Mouse (Mus musculus): Measurements from ENCODE around the gene Olfr1432. TPM values are rescaled to one million over a fixed set of nuclear protein-coding genes. Genes with fewer than 3 reads are reported as not detected.
"Not testable (repeated sequence)": the region's sequence is repeated elsewhere in the genome, so short reads cannot be mapped to it uniquely, and the experiment has no call there.

The Olfr1432 gene
- polyA plus RNA-seq (2015; fragmentation: Nextera tagmentation; extraction: Ambion mirVana): not detected in 2 replicates

DNA sequence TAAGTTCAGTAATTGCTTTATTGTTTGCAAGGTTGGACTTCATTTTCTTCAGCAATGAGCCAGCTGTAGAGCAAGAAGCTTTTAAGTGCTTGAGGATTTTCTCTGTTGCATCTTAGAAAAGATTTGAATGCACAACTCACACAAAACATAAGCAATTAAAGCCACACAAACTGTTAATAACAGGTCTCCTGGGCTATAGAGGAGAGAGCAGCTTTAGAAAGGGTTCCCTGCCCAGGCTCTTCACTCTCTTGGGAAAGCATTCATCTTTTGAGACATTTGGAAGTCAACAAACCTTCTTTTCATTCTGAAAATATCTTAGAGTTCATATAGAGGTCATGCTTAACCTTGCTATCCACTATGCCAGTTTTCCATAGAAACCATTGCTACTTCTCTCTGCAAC lies at the start of gene Olfr1432:
TSS of gene Olfr1432 (minus strand) at position 101 of the 400 bp plus-strand sequence.
- H3K4me2 ChIP-seq; H3K9ac ChIP-seq; H3K4me3 ChIP-seq; H3K9me3 ChIP-seq; H3K36me3 ChIP-seq; H3K4me1 ChIP-seq; ATAC-seq (ENCODE audit: extremely low read depth, insufficient number of reproducible peaks, low FRiP score, low TSS enrichment); H3K27ac ChIP-seq (replicated peaks); H3K27me3 ChIP-seq (replicated peaks): not testable (repeated sequence)

GRCm38 (mm10) chr19:12279554-12279953 lies 47.2 kb upstream of the Olfr1432 start, which contains the start of gene Olfr1434:
Olfr1434 (plus strand) TSS chr19:12279854.
- Histone ChIP-seq H3K27ac (replicated peaks) (no peak within 1 kb of the TSS), H3K9ac (no peak within 1 kb of the TSS), H3K4me1 (no peaks in the 10 kb centered on the region), H3K4me3 (no peak within 1 kb of the TSS), H3K9me3 (no peaks in the 10 kb centered on the region), H3K4me2 (no peak within 1 kb of the TSS), H3K27me3 (replicated peaks) (no peaks in the 10 kb centered on the region), H3K36me3 (no peaks in the 10 kb centered on the region)
- ATAC-seq (ENCODE audit: extremely low read depth, insufficient number of reproducible peaks, low FRiP score, low TSS enrichment): no peak
- 65% methylated on average over 2 of the region's 2 CpGs for WGBS

DNA sequence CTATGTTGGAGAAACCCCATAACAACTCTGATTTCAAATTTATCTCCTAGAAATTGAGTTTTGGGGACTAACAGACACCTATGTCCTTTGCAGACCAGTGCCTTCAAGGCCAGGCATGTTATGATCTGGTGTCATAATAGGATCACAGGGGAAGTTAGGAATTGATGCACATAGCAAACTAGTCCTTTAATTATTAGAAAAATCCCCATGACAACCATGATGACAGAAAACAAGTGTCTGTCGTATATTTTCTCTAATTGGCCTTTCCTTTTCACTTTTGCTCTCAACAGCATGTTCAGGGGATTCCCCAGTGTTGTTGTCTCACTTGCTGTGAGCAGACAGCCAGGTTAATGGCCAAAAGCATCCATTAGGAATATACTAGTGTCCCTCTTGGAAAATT lies 28.3 kb upstream of the Olfr1432 start, which contains the start of gene Olfr235:
TSS of gene Olfr235 (plus strand) at position 301 of the 400 bp plus-strand sequence.
- ATAC-seq (ENCODE audit: extremely low read depth, insufficient number of reproducible peaks, low FRiP score, low TSS enrichment): no peak
- Histone ChIP-seq H3K4me2 (no peak within 1 kb of the TSS), H3K4me3 (no peak within 1 kb of the TSS), H3K27ac (replicated peaks) (no peak within 1 kb of the TSS), H3K4me1 (no peaks in the 10 kb centered on the region), H3K9me3 (no peaks in the 10 kb centered on the region), H3K36me3 (no peaks in the 10 kb centered on the region), H3K27me3 (replicated peaks) (no peaks in the 10 kb centered on the region), H3K9ac (no peak within 1 kb of the TSS)
- WGBS: 51% methylated on average over 1 of the region's 1 CpGs

DNA sequence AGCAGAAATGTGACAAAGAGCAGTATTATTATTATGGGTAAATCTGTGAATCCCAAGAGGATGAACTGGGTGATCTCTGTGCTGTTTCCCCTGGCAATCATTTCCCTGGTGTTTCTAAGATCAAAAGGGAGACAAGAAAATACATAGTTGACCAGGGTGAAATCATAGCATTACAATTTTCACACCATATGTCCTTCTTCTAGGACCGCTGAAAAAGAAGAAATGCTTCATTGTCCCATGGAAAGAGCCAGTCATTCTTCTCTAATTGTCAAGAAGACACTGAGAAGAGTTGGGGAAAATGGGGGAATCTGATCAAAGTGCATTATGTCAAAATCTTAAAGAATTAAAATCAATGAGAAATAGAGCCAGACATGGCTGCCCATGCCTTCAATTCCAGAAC lies 9.2 kb upstream of the Olfr1432 start, which contains the start of gene Olfr262:
TSS of gene Olfr262 (minus strand) at position 101 of the 400 bp plus-strand sequence.
- H3K9me3 ChIP-seq: no peaks in the 10 kb centered on the region
- H3K4me1 ChIP-seq: no peaks in the 10 kb centered on the region
- no peak within 1 kb of the TSS for H3K4me2 ChIP-seq
- ATAC-seq (ENCODE audit: extremely low read depth, insufficient number of reproducible peaks, low FRiP score, low TSS enrichment): no peak
- no peak within 1 kb of the TSS for H3K4me3 ChIP-seq
- H3K27me3 ChIP-seq (replicated peaks): no peaks in the 10 kb centered on the region
- WGBS: 65% methylated on average over 1 of the region's 1 CpGs
- H3K9ac ChIP-seq: no peak within 1 kb of the TSS
- H3K36me3 ChIP-seq: no peaks in the 10 kb centered on the region
- no peak within 1 kb of the TSS for H3K27ac ChIP-seq (replicated peaks)

DNA sequence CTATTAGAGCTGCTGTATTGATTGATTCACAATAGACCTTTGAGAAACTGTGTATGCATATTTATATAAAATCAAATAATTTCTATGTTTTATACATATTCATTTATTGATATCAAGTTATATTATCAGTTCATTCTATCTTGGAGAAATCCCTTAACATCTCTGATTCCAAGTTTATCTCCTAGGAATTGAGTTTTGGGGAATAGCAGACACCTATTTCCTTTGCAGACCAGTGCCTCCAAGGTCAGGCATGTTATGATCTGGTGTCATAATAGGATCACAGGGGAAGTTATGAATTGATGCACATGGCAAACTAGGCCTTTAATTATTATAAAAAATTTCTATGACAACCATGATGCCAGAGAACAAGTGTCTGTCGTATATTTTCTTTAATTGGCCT lies 32.1 kb downstream of the Olfr1432 start, which contains the start of gene Olfr1431:
TSS of gene Olfr1431 (plus strand) at position 301 of the 400 bp plus-strand sequence.
- H3K9me3 ChIP-seq: 0 out of 2 replicates have a peak, but pooled peaks cover 3% of the 10 kb centered on the region
- H3K27ac ChIP-seq (replicated peaks): no peak within 1 kb of the TSS
- no peaks in the 10 kb centered on the region for H3K4me1 ChIP-seq
- WGBS: 59% methylated on average over 1 of the region's 1 CpGs
- H3K4me2 ChIP-seq: no peak within 1 kb of the TSS
- no peaks in the 10 kb centered on the region for H3K36me3 ChIP-seq
- H3K4me3 ChIP-seq: no peak within 1 kb of the TSS
- ATAC-seq (ENCODE audit: extremely low read depth, insufficient number of reproducible peaks, low FRiP score, low TSS enrichment): no peak
- H3K9ac ChIP-seq: no peak within 1 kb of the TSS
- no peaks in the 10 kb centered on the region for H3K27me3 ChIP-seq (replicated peaks)

- H3K36me3 ChIP-seq; H3K4me3 ChIP-seq; H3K9ac ChIP-seq; H3K27ac ChIP-seq (replicated peaks); H3K4me2 ChIP-seq; ATAC-seq (ENCODE audit: extremely low read depth, insufficient number of reproducible peaks, low FRiP score, low TSS enrichment); H3K4me1 ChIP-seq; H3K9me3 ChIP-seq; H3K27me3 ChIP-seq (replicated peaks): not testable (repeated sequence)
- 73% methylated on average over 4 of the region's 4 CpGs for WGBS
Measured at GRCm38 (mm10) chr19:12199076-12199475, 33.3 kb downstream of the Olfr1432 start.

Other genes with a start within 250 kb of the Olfr1432 start
- not detected in 2 replicates for gene Olfr1423, start 191.3 kb downstream of the Olfr1432 start, polyA plus RNA-seq (2015; fragmentation: Nextera tagmentation; extraction: Ambion mirVana)
- gene Olfr1424, start 169.9 kb downstream of the Olfr1432 start, polyA plus RNA-seq (2015; fragmentation: Nextera tagmentation; extraction: Ambion mirVana): not detected in 2 replicates
- not detected in 2 replicates for gene Olfr1425, start 154.9 kb downstream of the Olfr1432 start, polyA plus RNA-seq (2015; fragmentation: Nextera tagmentation; extraction: Ambion mirVana)
- not detected in 2 replicates for gene Olfr1426, start 140.6 kb downstream of the Olfr1432 start, polyA plus RNA-seq (2015; fragmentation: Nextera tagmentation; extraction: Ambion mirVana)
- not detected in 2 replicates for gene Olfr1427, start 129.3 kb downstream of the Olfr1432 start, polyA plus RNA-seq (2015; fragmentation: Nextera tagmentation; extraction: Ambion mirVana)
- not detected in 2 replicates for gene Olfr1428, start 116.7 kb downstream of the Olfr1432 start, polyA plus RNA-seq (2015; fragmentation: Nextera tagmentation; extraction: Ambion mirVana)
- gene Olfr76, start 109.4 kb downstream of the Olfr1432 start, polyA plus RNA-seq (2015; fragmentation: Nextera tagmentation; extraction: Ambion mirVana): not detected in 2 replicates
- gene Olfr1555-ps1, start 62.5 kb downstream of the Olfr1432 start, polyA plus RNA-seq (2015; fragmentation: Nextera tagmentation; extraction: Ambion mirVana): not detected in 2 replicates
- gene Olfr1431, start 32.0 kb downstream of the Olfr1432 start, polyA plus RNA-seq (2015; fragmentation: Nextera tagmentation; extraction: Ambion mirVana): not detected in 2 replicates
- gene Olfr262, start 9.1 kb upstream of the Olfr1432 start, polyA plus RNA-seq (2015; fragmentation: Nextera tagmentation; extraction: Ambion mirVana): not detected in 2 replicates
- not detected in 2 replicates for gene Olfr235, start 28.4 kb upstream of the Olfr1432 start, polyA plus RNA-seq (2015; fragmentation: Nextera tagmentation; extraction: Ambion mirVana)
- not detected in 2 replicates for gene Olfr1434, start 47.3 kb upstream of the Olfr1432 start, polyA plus RNA-seq (2015; fragmentation: Nextera tagmentation; extraction: Ambion mirVana)
- gene Olfr1436, start 66.5 kb upstream of the Olfr1432 start, polyA plus RNA-seq (2015; fragmentation: Nextera tagmentation; extraction: Ambion mirVana): not detected in 2 replicates
- gene Olfr1437, start 92.5 kb upstream of the Olfr1432 start, polyA plus RNA-seq (2015; fragmentation: Nextera tagmentation; extraction: Ambion mirVana): not detected in 2 replicates
- not detected in 2 replicates for gene Olfr1438-ps1, start 103.3 kb upstream of the Olfr1432 start, polyA plus RNA-seq (2015; fragmentation: Nextera tagmentation; extraction: Ambion mirVana)
- not detected in 2 replicates for gene Olfr1440, start 154.7 kb upstream of the Olfr1432 start, polyA plus RNA-seq (2015; fragmentation: Nextera tagmentation; extraction: Ambion mirVana)
- gene Olfr1441, start 184.8 kb upstream of the Olfr1432 start, polyA plus RNA-seq (2015; fragmentation: Nextera tagmentation; extraction: Ambion mirVana): not detected in 2 replicates
- not detected in 2 replicates for gene Pfpl, start 195.3 kb upstream of the Olfr1432 start, polyA plus RNA-seq (2015; fragmentation: Nextera tagmentation; extraction: Ambion mirVana)
- gene Mpeg1, start 228.2 kb upstream of the Olfr1432 start, polyA plus RNA-seq (2015; fragmentation: Nextera tagmentation; extraction: Ambion mirVana): 0.29 and 0.39 TPM in 2 replicates